Mouse (Mus musculus): ENCODE measurements around the gene Nbl1. TPM values are rescaled to one million over a fixed set of nuclear protein-coding genes. Genes with fewer than 3 reads are reported as not detected.

The Nbl1 gene
- total RNA-seq, 2 experiments from 2014 or later = 77.4 to 93.7 TPM

GRCm38 (mm10) chr4:139074060-139074459 is 18.7 kb downstream of the Nbl1 start:
- DNase-seq (ENCODE audit: low spot score in 2 of 2) = no peak

- DNase-seq (ENCODE audit: low spot score in 2 of 2) = peak in 1 of 2 experiments; percentile 84
These were observed 24.5 kb downstream of the Nbl1 start for GRCm38 (mm10) chr4:139068287-139068686.

GRCm38 (mm10) chr4:139064831-139065230 is 28.0 kb downstream of the Nbl1 start:
- DNase-seq (ENCODE audit: low spot score in 2 of 2) = no peak

GRCm38 (mm10) chr4:139059569-139059968 is 33.2 kb downstream of the Nbl1 start:
- no peak for DNase-seq (ENCODE audit: low spot score in 2 of 2)

- no peak for DNase-seq (ENCODE audit: low spot score in 2 of 2)
These were observed 34.8 kb downstream of the Nbl1 start for GRCm38 (mm10) chr4:139058029-139058428.

- DNase-seq (ENCODE audit: low spot score in 2 of 2) = no peak
These were observed 35.5 kb downstream of the Nbl1 start for GRCm38 (mm10) chr4:139057291-139057690.

- no peak for DNase-seq (ENCODE audit: low spot score in 2 of 2)
These were observed 37.0 kb downstream of the Nbl1 start for GRCm38 (mm10) chr4:139055744-139056143.

GRCm38 (mm10) chr4:139055336-139055735 is 37.5 kb downstream of the Nbl1 start:
- no peak for DNase-seq (ENCODE audit: low spot score in 2 of 2)

- peak; percentile 70 to 84 for DNase-seq (ENCODE audit: low spot score in 2 of 2)
These were observed 38.4 kb downstream of the Nbl1 start for GRCm38 (mm10) chr4:139054300-139054923.

- no peak for DNase-seq (ENCODE audit: low spot score in 2 of 2)
These were observed 39.4 kb downstream of the Nbl1 start for GRCm38 (mm10) chr4:139053391-139053790.

- DNase-seq (ENCODE audit: low spot score in 2 of 2) = no peak
These were observed 40.0 kb downstream of the Nbl1 start for GRCm38 (mm10) chr4:139052796-139053195.

GRCm38 (mm10) chr4:139048518-139048917 is 44.3 kb downstream of the Nbl1 start:
- no peak for DNase-seq (ENCODE audit: low spot score in 2 of 2)

- DNase-seq (ENCODE audit: low spot score in 2 of 2) = peak; percentile 33 to 69
These were observed 46.4 kb downstream of the Nbl1 start for GRCm38 (mm10) chr4:139046354-139046753.

GRCm38 (mm10) chr4:139044566-139044965 is 48.2 kb downstream of the Nbl1 start:
- DNase-seq (ENCODE audit: low spot score in 2 of 2) = no peak

GRCm38 (mm10) chr4:139043600-139043999 is 49.2 kb downstream of the Nbl1 start:
- no peak for DNase-seq (ENCODE audit: low spot score in 2 of 2)

- no peak for DNase-seq (ENCODE audit: low spot score in 2 of 2)
These were observed 50.2 kb downstream of the Nbl1 start for GRCm38 (mm10) chr4:139042611-139043010.

GRCm38 (mm10) chr4:139040084-139040839 is 52.5 kb downstream of the Nbl1 start:
- DNase-seq (ENCODE audit: low spot score in 2 of 2) = no peak

- peak in 1 of 2 experiments; percentile 67 for DNase-seq (ENCODE audit: low spot score in 2 of 2)
These were observed 54.8 kb downstream of the Nbl1 start for GRCm38 (mm10) chr4:139037795-139038607.

GRCm38 (mm10) chr4:139035799-139036198 is 57.0 kb downstream of the Nbl1 start:
- DNase-seq (ENCODE audit: low spot score in 2 of 2) = no peak

GRCm38 (mm10) chr4:139034942-139035341 is 57.9 kb downstream of the Nbl1 start:
- DNase-seq (ENCODE audit: low spot score in 2 of 2) = no peak

GRCm38 (mm10) chr4:139034540-139034939 is 58.3 kb downstream of the Nbl1 start:
- no peak for DNase-seq (ENCODE audit: low spot score in 2 of 2)

- no peak for DNase-seq (ENCODE audit: low spot score in 2 of 2)
These were observed 58.8 kb downstream of the Nbl1 start for GRCm38 (mm10) chr4:139034010-139034367.

All from layer of hippocampus, postnatal 14 days (tissue).